Mouse (Mus musculus) liver, embryonic 14.5 days (tissue): ENCODE measurements around the gene Spryd3. TPM values are rescaled to one million over a fixed set of nuclear protein-coding genes. Genes with fewer than 3 reads are reported as not detected.
"Not testable (repeated sequence)": the region's sequence is repeated elsewhere in the genome, so short reads cannot be mapped to it uniquely, and the experiment has no call there.

ENCODE experiments used
- ATAC-seq: fragments of 200-750 bp; cut with Nextera tagmentation; 2 replicates; pipeline ENCODE4 v1.8.0; 2017; ENCODE audit warnings: moderate number of reproducible peaks, mild to moderate bottlenecking, moderate library complexity; ENCODE audit not compliant: insufficient read depth
- DNase-seq, 3 experiments: peaks; one replicate each; pipeline ENCODE4 v3.0.0-alpha.2; 2012 to 2013; ENCODE audit warnings: low read depth in 3 of 3, low spot score in 3 of 3
- H3K27ac ChIP-seq: fragments of 300-500 bp; sonication (generic); 2 replicates; pipeline ENCODE4 v1.5.1; 2014; ENCODE audit warnings: moderate library complexity, mild to moderate bottlenecking, control low read depth, inconsistent platforms
- H3K27me3 ChIP-seq: fragments of 300-500 bp; sonication (generic); 2 replicates; pipeline ENCODE4 v1.6.1; 2014; ENCODE audit warnings: mild to moderate bottlenecking, low read length, moderate library complexity; ENCODE audit not compliant: control insufficient read depth, insufficient read depth
- H3K36me3 ChIP-seq: fragments of 300-500 bp; sonication (generic); replicated peaks from 2 replicates; pipeline ENCODE4 v1.6.1; 2014; ENCODE audit warnings: low read depth; ENCODE audit not compliant: control insufficient read depth, insufficient read depth
- H3K4me1 ChIP-seq, 2 experiments: fragments of 200-500 bp in 1 of 2; fragments of 300-500 bp in 1 of 2; sonication (generic) in 1 of 2; replicated peaks; 2 replicates each; pipeline ENCODE4 v1.6.1; 2012 to 2014; ENCODE audit warnings: antibody characterized with exemption in 1 of 2, inconsistent platforms in 1 of 2, low read length in 1 of 2; ENCODE audit not compliant: control insufficient read depth in 2 of 2, insufficient read depth in 2 of 2
- H3K4me2 ChIP-seq: fragments of 300-500 bp; sonication (generic); 2 replicates; pipeline ENCODE4 v1.6.1; 2014; ENCODE audit warnings: low read depth, mild to moderate bottlenecking, control low read depth, moderate library complexity
- H3K4me3 ChIP-seq, 2 experiments: fragments of 200-500 bp in 1 of 2; fragments of 300-500 bp in 1 of 2; sonication (generic) in 1 of 2; 2 replicates each; pipeline ENCODE4 v1.5.1; 2012 to 2014; ENCODE audit warnings: low read depth in 2 of 2, low read length in 2 of 2, mild to moderate bottlenecking in 2 of 2, control low read depth in 1 of 2, inconsistent platforms in 1 of 2, moderate library complexity in 1 of 2; ENCODE audit not compliant: insufficient read depth in 1 of 2
- H3K9ac ChIP-seq: fragments of 300-500 bp; sonication (generic); replicated peaks from 2 replicates; pipeline ENCODE4 v1.6.1; 2014; ENCODE audit warnings: mild to moderate bottlenecking, control low read depth, moderate library complexity
- H3K9me3 ChIP-seq: fragments of 300-500 bp; sonication (generic); 2 replicates; pipeline ENCODE4 v1.6.1; 2016; ENCODE audit warnings: low read length, mixed read lengths; ENCODE audit not compliant: control insufficient read depth
- CTCF ChIP-seq: IDR thresholded peaks from 2 replicates; pipeline ENCODE4 v1.5.1; 2016; ENCODE audit warnings: antibody characterized with exemption, low read depth, control low read depth
- EP300 ChIP-seq: IDR thresholded peaks from 2 replicates; pipeline ENCODE4 v1.6.1; 2016; ENCODE audit warnings: antibody characterized with exemption, low read depth
- WGBS: fragments of 180-500 bp; shearing (Covaris S2); extraction: QIAGEN DNeasy Blood & Tissue Kit; methylation state at CpG from one replicate; pipeline ENCODE4 v1.1.7; 2014; ENCODE audit not compliant: insufficient replicate concordance; 5-methylcytosine and 5-hydroxymethylcytosine counted together
- polyA plus RNA-seq, 2 experiments: library from polyadenylated mRNA; depleted of rRNA in 1 of 2; stranded (reverse) in 1 of 2; unstranded in 1 of 2; fragments of >200 nt; fragmentation: Nextera tagmentation in 1 of 2; extraction: Ambion mirVana in 1 of 2; gene quantifications; 2 replicates each; pipeline versions ENCODE4 v1.2.1 to v1.2.3; 2012 to 2014

The Spryd3 gene
- polyA plus RNA-seq, 2 experiments = 8.8 to 12.5 TPM

DNA sequence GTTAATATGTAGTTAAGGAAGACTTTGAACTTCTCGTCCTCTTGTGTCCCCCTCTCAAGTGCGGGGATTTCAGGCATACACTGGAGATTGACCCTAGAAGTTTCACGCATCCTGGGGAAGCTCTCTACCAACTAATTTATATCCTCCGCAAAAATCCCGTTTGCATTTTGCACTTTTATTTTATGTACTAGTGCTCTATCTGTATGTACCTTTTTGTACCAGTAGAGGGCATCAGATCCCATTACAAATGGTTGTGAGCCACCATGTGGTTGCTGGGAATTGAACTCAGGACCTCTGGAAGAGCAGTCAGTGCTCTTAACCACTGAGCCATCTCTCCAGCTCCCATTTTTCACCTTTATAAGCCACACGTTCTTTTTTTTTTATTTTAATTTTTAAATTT lies 19.0 kb upstream of the Spryd3 start:
- DNase-seq, ATAC-seq, H3K9me3 ChIP-seq, H3K27ac ChIP-seq, H3K4me3 ChIP-seq, H3K4me2 ChIP-seq, H3K27me3 ChIP-seq, H3K9ac ChIP-seq, H3K36me3 ChIP-seq: not testable (repeated sequence)
- peaks cover 3 to 15% of the 10 kb centered on the region in 2 experiments; a peak in 3 of 4 replicates for H3K4me1 ChIP-seq
- WGBS = 78% methylated on average over 6 of the region's 6 CpGs
- peak; percentile 19; the same call in 1 of the 2 replicates for TF ChIP-seq CTCF

DNA sequence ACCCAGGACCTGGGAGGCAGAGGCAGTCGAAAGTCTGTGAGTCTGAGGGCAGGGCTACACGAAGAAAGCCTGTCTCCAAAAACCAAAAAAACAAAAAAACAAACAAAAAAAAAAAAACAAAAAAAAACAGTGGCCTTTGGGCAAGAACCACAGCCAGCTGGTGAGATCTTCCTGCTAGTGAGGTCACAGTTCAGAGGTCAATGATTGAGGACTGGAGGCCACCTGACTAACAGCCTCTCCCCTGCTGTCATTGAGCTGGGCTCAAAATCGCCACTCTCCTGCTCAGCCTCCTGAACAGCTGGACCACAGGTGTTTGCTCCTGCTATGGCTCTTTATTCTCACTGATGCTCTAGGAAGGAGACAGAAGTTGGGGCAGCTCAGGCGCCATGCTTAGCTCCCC lies 16.6 kb upstream of the Spryd3 start:
- TF ChIP-seq EP300 (no peak), CTCF (no peak)
- H3K9ac ChIP-seq = no peak overlapping the region
- WGBS = 57% methylated on average over 4 of the region's 4 CpGs
- H3K9me3 ChIP-seq = no peaks in the 10 kb centered on the region
- peaks cover 2% of the 10 kb centered on the region; the same call in 1 of the 2 replicates for H3K36me3 ChIP-seq
- H3K4me1 ChIP-seq = peaks cover 3 to 23% of the 10 kb centered on the region in 2 experiments; a peak in 3 of 4 replicates
- no peak overlapping the region for H3K4me2 ChIP-seq
- H3K4me3 ChIP-seq = no peak overlapping the region
- no peaks in the 10 kb centered on the region for H3K27me3 ChIP-seq
- DNase-seq (no peak), ATAC-seq (no peak)
- no peak overlapping the region for H3K27ac ChIP-seq

DNA sequence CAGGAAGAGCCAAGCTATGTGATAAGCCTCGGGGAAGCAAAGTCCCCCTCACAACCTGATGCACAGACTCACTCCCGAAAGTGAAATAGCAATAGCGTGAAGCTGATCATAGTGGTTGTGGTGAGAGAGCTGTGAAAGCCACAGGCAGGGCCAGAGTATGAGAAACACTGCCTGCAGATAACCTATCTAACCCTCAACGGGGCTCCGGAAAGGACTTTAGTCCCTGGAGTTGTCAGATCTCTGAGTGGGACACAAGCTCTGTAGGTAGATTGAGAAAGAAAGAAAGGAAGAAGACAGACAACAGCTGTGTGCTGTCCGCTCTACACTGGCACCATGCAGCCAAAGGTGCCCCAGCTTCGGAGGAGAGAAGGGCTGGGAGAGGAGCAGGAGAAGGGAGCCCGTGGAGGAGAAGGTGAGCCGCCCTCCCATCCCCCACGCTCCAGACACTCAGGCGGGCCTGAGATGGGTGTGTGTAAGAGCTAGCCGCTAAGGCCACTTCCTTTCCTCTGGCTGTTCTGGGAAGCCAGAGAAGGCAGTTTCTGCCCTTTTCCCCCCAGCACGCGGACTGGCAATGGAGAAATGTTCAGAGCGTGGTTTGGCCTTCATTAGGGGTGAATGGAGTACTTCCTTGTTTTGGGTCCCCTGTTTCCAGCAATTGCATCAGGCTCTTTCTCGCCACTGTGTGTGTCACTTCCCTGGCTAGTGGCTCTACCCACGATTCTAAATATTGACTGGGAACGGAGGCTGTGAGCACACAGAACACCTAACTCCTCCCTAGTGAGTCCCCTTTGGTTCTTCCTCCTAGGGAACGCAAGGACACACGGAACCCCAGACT lies 14.5 kb upstream of the Spryd3 start, which contains the start of gene Soat2:
Gene Soat2, plus strand, starts transcription at position 226 of the 835 bp plus-strand sequence.
- peak; percentile 79 for ATAC-seq
- peaks cover 3 to 23% of the 10 kb centered on the region in 2 experiments; a peak in 3 of 4 replicates for H3K4me1 ChIP-seq
- H3K4me2 ChIP-seq = peak within 1 kb of the TSS; percentile 65
- peak within 1 kb of the TSS; percentile 73 for H3K27ac ChIP-seq
- WGBS = 4% methylated on average over 20 of the region's 20 CpGs
- peak within 1 kb of the TSS; percentile 63 for H3K9ac ChIP-seq
- H3K36me3 ChIP-seq = no peaks in the 10 kb centered on the region
- DNase-seq = peak; percentile 40 to 59 (median 47)
- H3K9me3 ChIP-seq = no peaks in the 10 kb centered on the region
- peaks cover 4% of the 10 kb centered on the region; the same call in 1 of the 2 replicates for H3K27me3 ChIP-seq
- TF ChIP-seq CTCF (no peak), EP300 (no peak; the same call in 1 of the 2 replicates)
- peak within 1 kb of the TSS; percentile 51 to 56 for H3K4me3 ChIP-seq

GRCm38 (mm10) chr15:102149561-102149960 lies 13.5 kb upstream of the Spryd3 start:
- TF ChIP-seq EP300 (no peak), CTCF (no peak)
- no peak for ATAC-seq
- Histone ChIP-seq H3K4me3 (no peak overlapping the region), H3K4me2 (peak overlapping the region; percentile 8), H3K36me3 (no peaks in the 10 kb centered on the region), H3K27ac (peak overlapping the region; percentile 73; the same call in 1 of the 2 replicates), H3K9ac (no peak overlapping the region), H3K27me3 (peaks cover 13% of the 10 kb centered on the region), H3K9me3 (no peaks in the 10 kb centered on the region), H3K4me1 (peaks cover 3 to 23% of the 10 kb centered on the region in 2 experiments; a peak in 3 of 4 replicates)
- DNase-seq = no peak
- WGBS = 63% methylated on average over 4 of the region's 4 CpGs
